Mouse (Mus musculus) brain, embryonic 14.5 days (tissue): Measurements from ENCODE around the gene Catsperg1.

Experiments
- CTCF ChIP-seq: fragments of 200-500 bp; IDR thresholded peaks from 2 replicates; pipeline ENCODE4 v1.5.1; 2012; ENCODE audit warnings: inconsistent platforms, mild to moderate bottlenecking, moderate library complexity, borderline replicate concordance; ENCODE audit not compliant: insufficient read depth, insufficient read length; ENCODE audit errors: extremely low read depth
- POLR2A ChIP-seq: fragments of 200-500 bp; IDR thresholded peaks from 2 replicates; pipeline ENCODE4 v1.6.1; 2012; ENCODE audit warnings: mild to moderate bottlenecking, inconsistent platforms, borderline replicate concordance; ENCODE audit not compliant: poor library complexity, insufficient read depth, insufficient read length, severe bottlenecking; ENCODE audit errors: extremely low read depth

GRCm38 (mm10) chr7:29238019-29238967 lies 24.5 kb upstream of the Catsperg1 start, which contains the start of gene Yif1b:
- TF ChIP-seq POLR2A (peak; percentile 48; the same call in 1 of the 2 replicates), CTCF (no peak)
